Mouse (Mus musculus): ENCODE measurements around the gene Rab17. TPM values are rescaled to one million over a fixed set of nuclear protein-coding genes. Genes with fewer than 3 reads are reported as not detected.

Rab17 gene
- total and polyA plus RNA-seq, 2 experiments from 2014 or later, result 5.6 to 8.4 TPM

GRCm38 (mm10) chr1:90921687-90922086 is 47.8 kb downstream of the Rab17 start:
- no peak for ATAC-seq (ENCODE audit: insufficient read depth, low read depth)
- 85% methylated on average over 9 of the region's 9 CpGs for WGBS
- no peak overlapping the region for H3K4me3 ChIP-seq (ENCODE audit: low read depth, low read length)

GRCm38 (mm10) chr1:90917509-90917908 is 52.0 kb downstream of the Rab17 start:
- Histone ChIP-seq H3K9me3 (replicated peaks; ENCODE audit: control insufficient read depth, low read length) (peaks cover 13% of the 10 kb centered on the region), H3K4me1 (ENCODE audit: control insufficient read depth, insufficient read depth) (peaks cover 16% of the 10 kb centered on the region), H3K27me3 (ENCODE audit: control insufficient read depth, insufficient read depth, low read length) (peaks cover 4% of the 10 kb centered on the region; the same call in 1 of the 2 replicates), H3K27ac (ENCODE audit: low read depth) (no peak overlapping the region), H3K4me3 (ENCODE audit: low read depth, low read length) (no peak overlapping the region), H3K4me2 (ENCODE audit: low read depth, low read length) (no peak overlapping the region), H3K36me3 (replicated peaks; ENCODE audit: control insufficient read depth, insufficient read depth, low read length) (no peaks in the 10 kb centered on the region), H3K9ac (replicated peaks; ENCODE audit: low read depth, low read length) (no peak overlapping the region)
- ATAC-seq (ENCODE audit: insufficient read depth, low read depth) (0 out of 2 replicates have a peak, but pooled peaks have one; percentile 39), DNase-seq (ENCODE audit: low spot score) (no peak)
- 38% methylated on average over 6 of the region's 6 CpGs for WGBS
- TF ChIP-seq CTCF (IDR thresholded peaks at IDR 0.05; ENCODE audit: low read depth), result no peak
- no peak for TF ChIP-seq EP300 (IDR thresholded peaks at IDR 0.05; ENCODE audit: low read depth)

More at GRCm38 (mm10) chr1:90921687-90922086, 47.8 kb downstream of the Rab17 start:
- H3K36me3 ChIP-seq (replicated peaks; ENCODE audit: control insufficient read depth, insufficient read depth, low read length), result no peaks in the 10 kb centered on the region
- H3K9me3 ChIP-seq (replicated peaks; ENCODE audit: control insufficient read depth, low read length), result peaks cover 13% of the 10 kb centered on the region
- no peak overlapping the region for H3K9ac ChIP-seq (replicated peaks; ENCODE audit: low read depth, low read length)
- TF ChIP-seq CTCF (IDR thresholded peaks at IDR 0.05; ENCODE audit: low read depth) (no peak), EP300 (IDR thresholded peaks at IDR 0.05; ENCODE audit: low read depth) (no peak)
- H3K4me2 ChIP-seq (ENCODE audit: low read depth, low read length), result no peak overlapping the region
- DNase-seq (ENCODE audit: low spot score), result no peak
- peaks cover 11% of the 10 kb centered on the region for H3K4me1 ChIP-seq (ENCODE audit: control insufficient read depth, insufficient read depth)
- no peaks in the 10 kb centered on the region; the same call in 1 of the 2 replicates for H3K27me3 ChIP-seq (ENCODE audit: control insufficient read depth, insufficient read depth, low read length)
- no peak overlapping the region for H3K27ac ChIP-seq (ENCODE audit: low read depth)

GRCm38 (mm10) chr1:90914948-90915569 is 54.4 kb downstream of the Rab17 start, which contains the start of gene Mlph:
Mlph (plus strand) TSS chr1:90915085.
- Histone ChIP-seq H3K27ac (ENCODE audit: low read depth) (no peak within 1 kb of the TSS), H3K4me1 (ENCODE audit: control insufficient read depth, insufficient read depth) (peaks cover 21% of the 10 kb centered on the region), H3K9ac (replicated peaks; ENCODE audit: low read depth, low read length) (no peak within 1 kb of the TSS), H3K4me2 (ENCODE audit: low read depth, low read length) (peak within 1 kb of the TSS; percentile 50), H3K4me3 (ENCODE audit: low read depth, low read length) (peak within 1 kb of the TSS; percentile 23), H3K9me3 (replicated peaks; ENCODE audit: control insufficient read depth, low read length) (peaks cover 9% of the 10 kb centered on the region), H3K36me3 (replicated peaks; ENCODE audit: control insufficient read depth, insufficient read depth, low read length) (no peaks in the 10 kb centered on the region), H3K27me3 (ENCODE audit: control insufficient read depth, insufficient read depth, low read length) (peaks cover 10% of the 10 kb centered on the region; the same call in 1 of the 2 replicates)
- DNase-seq (ENCODE audit: low spot score), result no peak
- WGBS, result 18% methylated on average over 17 of the region's 18 CpGs
- peak; percentile 66 for ATAC-seq (ENCODE audit: insufficient read depth, low read depth)
- TF ChIP-seq CTCF (IDR thresholded peaks at IDR 0.05; ENCODE audit: low read depth) (no peak), EP300 (IDR thresholded peaks at IDR 0.05; ENCODE audit: low read depth) (no peak)

GRCm38 (mm10) chr1:90913231-90913630 is 56.2 kb downstream of the Rab17 start:
- ATAC-seq (ENCODE audit: insufficient read depth, low read depth), result no peak
- peaks cover 10% of the 10 kb centered on the region; the same call in 1 of the 2 replicates for H3K27me3 ChIP-seq (ENCODE audit: control insufficient read depth, insufficient read depth, low read length)
- no peak overlapping the region for H3K27ac ChIP-seq (ENCODE audit: low read depth)
- H3K4me3 ChIP-seq (ENCODE audit: low read depth, low read length), result no peak overlapping the region
- peaks cover 30% of the 10 kb centered on the region for H3K4me1 ChIP-seq (ENCODE audit: control insufficient read depth, insufficient read depth)
- WGBS, result 76% methylated on average over 6 of the region's 6 CpGs
- H3K9me3 ChIP-seq (replicated peaks; ENCODE audit: control insufficient read depth, low read length), result no peaks in the 10 kb centered on the region
- TF ChIP-seq CTCF (IDR thresholded peaks at IDR 0.05; ENCODE audit: low read depth), result no peak
- no peak for TF ChIP-seq EP300 (IDR thresholded peaks at IDR 0.05; ENCODE audit: low read depth)
- H3K4me2 ChIP-seq (ENCODE audit: low read depth, low read length), result no peak overlapping the region
- H3K9ac ChIP-seq (replicated peaks; ENCODE audit: low read depth, low read length), result no peak overlapping the region
- H3K36me3 ChIP-seq (replicated peaks; ENCODE audit: control insufficient read depth, insufficient read depth, low read length), result no peaks in the 10 kb centered on the region
- no peak for DNase-seq (ENCODE audit: low spot score)

- no peaks in the 10 kb centered on the region for H3K36me3 ChIP-seq (replicated peaks; ENCODE audit: control insufficient read depth, insufficient read depth, low read length)
- no peaks in the 10 kb centered on the region for H3K9me3 ChIP-seq (replicated peaks; ENCODE audit: control insufficient read depth, low read length)
- H3K27ac ChIP-seq (ENCODE audit: low read depth), result peak overlapping the region; percentile 43
- peak; percentile 74 for ATAC-seq (ENCODE audit: insufficient read depth, low read depth)
- H3K4me3 ChIP-seq (ENCODE audit: low read depth, low read length), result peak overlapping the region; percentile 28
- TF ChIP-seq CTCF (IDR thresholded peaks at IDR 0.05; ENCODE audit: low read depth), result peak; percentile 36
- no peak for TF ChIP-seq EP300 (IDR thresholded peaks at IDR 0.05; ENCODE audit: low read depth)
- WGBS, result 14% methylated on average over 17 of the region's 17 CpGs
- H3K4me1 ChIP-seq (ENCODE audit: control insufficient read depth, insufficient read depth), result peaks cover 14% of the 10 kb centered on the region
- DNase-seq (ENCODE audit: low spot score), result peak; percentile 68
- 0 out of 2 replicates have a peak, but pooled peaks cover 10% of the 10 kb centered on the region for H3K27me3 ChIP-seq (ENCODE audit: control insufficient read depth, insufficient read depth, low read length)
- peak overlapping the region; percentile 53 for H3K4me2 ChIP-seq (ENCODE audit: low read depth, low read length)
- no peak overlapping the region for H3K9ac ChIP-seq (replicated peaks; ENCODE audit: low read depth, low read length)
These were observed 59.8 kb downstream of the Rab17 start for GRCm38 (mm10) chr1:90909631-90910152.
